Comparison of ENCODE assay signal across 11 mouse cellular contexts in genomic region chr2:120606021-120606690, GRCm38 (mm10). TPM values are rescaled to one million over a fixed set of nuclear protein-coding genes. Genes with fewer than 3 reads are reported as not detected.
DNase-seq lines count a peak whose midpoint lies in the region; ATAC-seq and TF ChIP-seq lines count a peak whose summit lies in the region.
"Had no signal": no experiment of that assay in that cellular context is flagged by ENCODE, and none has a peak within 500 bp of the region (broad histone marks: within the 10 kb centered on the region; RNA-seq: fewer than 3 reads in every experiment).

No protein-coding gene starts in this region.

- 88% methylated on average over 6 of the region's 6 CpGs for WGBS in forebrain, embryonic 14.5 days
- 81% methylated on average over 6 of the region's 6 CpGs for WGBS in forebrain, embryonic 13.5 days
- 86% methylated on average over 6 of the region's 6 CpGs for WGBS in liver, embryonic 12.5 days (ENCODE audit: insufficient replicate concordance)
- 85% methylated on average over 6 of the region's 6 CpGs for WGBS in liver, embryonic 11.5 days

- peaks cover 8% of the 10 kb centered on the region; the same call in 1 of the 2 replicates for H3K4me1 ChIP-seq in forebrain, embryonic 14.5 days (ENCODE audit: control insufficient read depth, insufficient read depth, low read length)
- H3K4me1 ChIP-seq in forebrain, embryonic 13.5 days, result peaks cover 23% of the 10 kb centered on the region
- H3K4me1 ChIP-seq in liver, embryonic 12.5 days, result peaks cover 27% of the 10 kb centered on the region
- peaks cover 9% of the 10 kb centered on the region for H3K4me1 ChIP-seq in liver, embryonic 11.5 days (replicated peaks; ENCODE audit: control insufficient read depth, insufficient read depth, low read length)
- peaks cover 18% of the 10 kb centered on the region for H3K4me1 ChIP-seq in E14TG2a.4 (replicated peaks; ENCODE audit: low read depth, low read length)

- no peaks in the 10 kb centered on the region for H3K9me3 ChIP-seq in forebrain, embryonic 14.5 days (replicated peaks; ENCODE audit: control insufficient read depth, low read length)
- H3K9me3 ChIP-seq in forebrain, embryonic 13.5 days (replicated peaks), result no peaks in the 10 kb centered on the region
- no peaks in the 10 kb centered on the region for H3K9me3 ChIP-seq in liver, embryonic 12.5 days (replicated peaks)
- H3K9me3 ChIP-seq in liver, embryonic 11.5 days (ENCODE audit: control insufficient read depth, low read length), result no peaks in the 10 kb centered on the region
- no peaks in the 10 kb centered on the region for H3K9me3 ChIP-seq in E14TG2a.4 (ENCODE audit: low read length)
- H3K9me3 ChIP-seq: limb, embryonic 12.5 days had no signal

- DNase-seq in forebrain, embryonic 14.5 days (ENCODE audit: low spot score), result peak; percentile 25
- DNase-seq in liver, embryonic 11.5 days (ENCODE audit: low spot score), result no peak
- DNase-seq in layer of hippocampus, adult 9-11 months, result peak; percentile 30
- no peak for DNase-seq in gastrocnemius, postnatal 36 days
- DNase-seq in gastrocnemius, postnatal 10 days, result no peak
- DNase-seq: cerebellum, adult 9-11 months had no signal

- peak; percentile 28 for TF ChIP-seq CTCF in E14TG2a.4 (conservative IDR thresholded peaks at IDR 0.05; ENCODE audit: low read length)

- H3K27me3 ChIP-seq in forebrain, embryonic 14.5 days (replicated peaks; ENCODE audit: control insufficient read depth, insufficient read depth, low read length), result no peaks in the 10 kb centered on the region
- no peaks in the 10 kb centered on the region for H3K27me3 ChIP-seq in forebrain, embryonic 13.5 days
- no peaks in the 10 kb centered on the region for H3K27me3 ChIP-seq in liver, embryonic 12.5 days (replicated peaks)
- H3K27me3 ChIP-seq in liver, embryonic 11.5 days (replicated peaks; ENCODE audit: control insufficient read depth, insufficient read depth, low read length), result no peaks in the 10 kb centered on the region
- H3K27me3 ChIP-seq in E14TG2a.4 (ENCODE audit: insufficient read depth, low read length), result no peaks in the 10 kb centered on the region
- H3K27me3 ChIP-seq: limb, embryonic 12.5 days had no signal

- H3K9ac ChIP-seq in forebrain, embryonic 14.5 days (ENCODE audit: low read length), result no peak overlapping the region
- H3K9ac ChIP-seq in forebrain, embryonic 13.5 days, result no peak overlapping the region
- no peak overlapping the region for H3K9ac ChIP-seq in liver, embryonic 12.5 days
- no peak overlapping the region for H3K9ac ChIP-seq in liver, embryonic 11.5 days (ENCODE audit: low read depth, low read length)
- H3K9ac ChIP-seq: limb, embryonic 12.5 days had no signal

- H3K4me2 ChIP-seq in forebrain, embryonic 14.5 days (ENCODE audit: low read length), result no peak overlapping the region
- H3K4me2 ChIP-seq in forebrain, embryonic 13.5 days, result no peak overlapping the region
- no peak overlapping the region for H3K4me2 ChIP-seq in liver, embryonic 12.5 days
- H3K4me2 ChIP-seq in liver, embryonic 11.5 days, result no peak overlapping the region
- H3K4me2 ChIP-seq: limb, embryonic 12.5 days had no signal

- no peak overlapping the region for H3K4me3 ChIP-seq in forebrain, embryonic 14.5 days (ENCODE audit: low read depth, low read length)
- no peak overlapping the region for H3K4me3 ChIP-seq in forebrain, embryonic 13.5 days
- no peak overlapping the region for H3K4me3 ChIP-seq in liver, embryonic 12.5 days
- no peak overlapping the region for H3K4me3 ChIP-seq in liver, embryonic 11.5 days (ENCODE audit: low read depth, low read length)
- H3K4me3 ChIP-seq in E14TG2a.4 (replicated peaks; ENCODE audit: low read length), result no peak overlapping the region
- H3K4me3 ChIP-seq: limb, embryonic 12.5 days had no signal

- peaks cover 26% of the 10 kb centered on the region for H3K36me3 ChIP-seq in forebrain, embryonic 14.5 days (ENCODE audit: control insufficient read depth, insufficient read depth, low read length)
- peaks cover 30% of the 10 kb centered on the region for H3K36me3 ChIP-seq in forebrain, embryonic 13.5 days (ENCODE audit: poor library complexity, severe bottlenecking)
- peaks cover 40% of the 10 kb centered on the region for H3K36me3 ChIP-seq in liver, embryonic 12.5 days
- no peaks in the 10 kb centered on the region for H3K36me3 ChIP-seq in liver, embryonic 11.5 days (ENCODE audit: control insufficient read depth, insufficient read depth, low read length)
- H3K36me3 ChIP-seq in E14TG2a.4 (ENCODE audit: insufficient read depth, low read length), result peaks cover 36% of the 10 kb centered on the region

- intact Hi-C loops in gastrocnemius, postnatal 36 days (cut with DNase I), result loop anchor here (5.0 kb wide), 2 partner anchors 74 to 129 kb away; no protein-coding TSS in a partner anchor

- ATAC-seq in forebrain, embryonic 14.5 days, result no peak
- no peak for ATAC-seq in forebrain, embryonic 13.5 days
- no peak for ATAC-seq in liver, embryonic 12.5 days
- ATAC-seq in liver, embryonic 11.5 days (replicated peaks; ENCODE audit: low FRiP score), result no peak
- ATAC-seq: hindbrain, embryonic 16.5 days had no signal

- no peak overlapping the region for H3K27ac ChIP-seq in forebrain, embryonic 14.5 days (ENCODE audit: low read depth, low read length)
- H3K27ac ChIP-seq in forebrain, embryonic 13.5 days, result no peak overlapping the region
- peak overlapping the region; percentile 14; the same call in 1 of the 2 replicates for H3K27ac ChIP-seq in liver, embryonic 12.5 days
- no peak overlapping the region for H3K27ac ChIP-seq in liver, embryonic 11.5 days (ENCODE audit: low read depth, low read length)
- H3K27ac ChIP-seq: limb, embryonic 12.5 days had no signal

RNA-seq across cellular contexts. Expression of gene Haus2, which starts 3.0 kb away (rescaled TPM):
- polyA plus RNA-seq in forebrain, embryonic 14.5 days (2014; fragmentation: Nextera tagmentation; extraction: Ambion mirVana), result 24.3 and 26.5 TPM in 2 replicates
- polyA plus RNA-seq in forebrain, embryonic 13.5 days (2015; fragmentation: Nextera tagmentation; extraction: Ambion mirVana), result 33.5 and 38.4 TPM in 2 replicates
- 21.7 and 21.8 TPM in 2 replicates for polyA plus RNA-seq in liver, embryonic 12.5 days (2016; fragmentation: Nextera tagmentation; extraction: Ambion mirVana)
- 30.6 and 31.2 TPM in 2 replicates for polyA plus RNA-seq in liver, embryonic 11.5 days (2014; fragmentation: Nextera tagmentation; extraction: Ambion mirVana)
- total RNA-seq in gastrocnemius, postnatal 36 days (2021), result 1 to 10 TPM; 5.0 to 7.2 TPM
- 1 to 10 TPM; 8.2 TPM for total RNA-seq in gastrocnemius, postnatal 10 days (2021)

RNA-seq across cellular contexts. Expression of gene Lrrc57, which starts 3.2 kb away (rescaled TPM):
- polyA plus RNA-seq in forebrain, embryonic 14.5 days (2014; fragmentation: Nextera tagmentation; extraction: Ambion mirVana), result 31.0 and 35.4 TPM in 2 replicates
- 34.5 and 37.2 TPM in 2 replicates for polyA plus RNA-seq in forebrain, embryonic 13.5 days (2015; fragmentation: Nextera tagmentation; extraction: Ambion mirVana)
- 16.0 and 18.0 TPM in 2 replicates for polyA plus RNA-seq in liver, embryonic 12.5 days (2016; fragmentation: Nextera tagmentation; extraction: Ambion mirVana)
- 17.2 and 24.2 TPM in 2 replicates for polyA plus RNA-seq in liver, embryonic 11.5 days (2014; fragmentation: Nextera tagmentation; extraction: Ambion mirVana)
- 10 to 100 TPM; 10.3 to 11.0 TPM for total RNA-seq in gastrocnemius, postnatal 36 days (2021)
- 10 to 100 TPM; 11.5 to 12.0 TPM for total RNA-seq in gastrocnemius, postnatal 10 days (2021)

RNA-seq across cellular contexts. Expression of gene Stard9, which starts 22.8 kb away (rescaled TPM):
- polyA plus RNA-seq in forebrain, embryonic 14.5 days (2014; fragmentation: Nextera tagmentation; extraction: Ambion mirVana), result 2.6 and 3.7 TPM in 2 replicates
- 3.1 and 3.8 TPM in 2 replicates for polyA plus RNA-seq in forebrain, embryonic 13.5 days (2015; fragmentation: Nextera tagmentation; extraction: Ambion mirVana)
- polyA plus RNA-seq in liver, embryonic 12.5 days (2016; fragmentation: Nextera tagmentation; extraction: Ambion mirVana), result 1.4 and 1.7 TPM in 2 replicates
- 3.0 and 3.5 TPM in 2 replicates for polyA plus RNA-seq in liver, embryonic 11.5 days (2014; fragmentation: Nextera tagmentation; extraction: Ambion mirVana)
- total RNA-seq in gastrocnemius, postnatal 36 days (2021), result 1 to 10 TPM; 3.6 to 3.9 TPM
- 10 to 100 TPM; 12.5 to 21.5 TPM for total RNA-seq in gastrocnemius, postnatal 10 days (2021)

RNA-seq across cellular contexts. Expression of gene Snap23, which starts 38.7 kb away (rescaled TPM):
- polyA plus RNA-seq in forebrain, embryonic 14.5 days (2014; fragmentation: Nextera tagmentation; extraction: Ambion mirVana), result 13.0 and 15.8 TPM in 2 replicates
- 21.5 and 25.0 TPM in 2 replicates for polyA plus RNA-seq in forebrain, embryonic 13.5 days (2015; fragmentation: Nextera tagmentation; extraction: Ambion mirVana)
- polyA plus RNA-seq in liver, embryonic 12.5 days (2016; fragmentation: Nextera tagmentation; extraction: Ambion mirVana), result 48.5 and 49.6 TPM in 2 replicates
- polyA plus RNA-seq in liver, embryonic 11.5 days (2014; fragmentation: Nextera tagmentation; extraction: Ambion mirVana), result 74.2 and 76.5 TPM in 2 replicates
- 10 to 100 TPM; 40.8 to 42.1 TPM for total RNA-seq in gastrocnemius, postnatal 36 days (2021)
- 10 to 100 TPM; 43.9 to 56.8 TPM for total RNA-seq in gastrocnemius, postnatal 10 days (2021)

RNA-seq across cellular contexts. Expression of gene Zfp106, which starts 42.5 kb away (rescaled TPM):
- polyA plus RNA-seq in forebrain, embryonic 14.5 days (2014; fragmentation: Nextera tagmentation; extraction: Ambion mirVana), result 42.1 and 50.2 TPM in 2 replicates
- 48.4 and 54.2 TPM in 2 replicates for polyA plus RNA-seq in forebrain, embryonic 13.5 days (2015; fragmentation: Nextera tagmentation; extraction: Ambion mirVana)
- 41.9 and 43.4 TPM in 2 replicates for polyA plus RNA-seq in liver, embryonic 12.5 days (2016; fragmentation: Nextera tagmentation; extraction: Ambion mirVana)
- polyA plus RNA-seq in liver, embryonic 11.5 days (2014; fragmentation: Nextera tagmentation; extraction: Ambion mirVana), result 75.0 and 81.9 TPM in 2 replicates
- total RNA-seq in gastrocnemius, postnatal 36 days (2021), result 100 to 1,000 TPM; 507 to 640 TPM
- total RNA-seq in gastrocnemius, postnatal 10 days (2021), result 100 to 1,000 TPM; 222 to 256 TPM

Comparison
In these comparisons a context has a peak if more than half of its experiments do, and no peak if none do; other contexts are left out.
1. DNase-seq: peak in forebrain, embryonic 14.5 days (single experiment) and layer of hippocampus, adult 9-11 months (single experiment); none in liver, embryonic 11.5 days (single experiment), gastrocnemius, postnatal 36 days (0 of 2) and gastrocnemius, postnatal 10 days (single experiment).